Mouse (Mus musculus): ENCODE data around the gene Il21.

Gene Il21

GRCm38 (mm10) chr3:37185534-37185933 is 46.9 kb downstream of the Il21 start:
- no peak for DNase-seq

GRCm38 (mm10) chr3:37182415-37183269 is 49.8 kb downstream of the Il21 start:
- DNase-seq: no peak

- no peak for DNase-seq
Observed at GRCm38 (mm10) chr3:37181041-37181440, 51.4 kb downstream of the Il21 start.

GRCm38 (mm10) chr3:37180039-37180743 is 52.2 kb downstream of the Il21 start:
- no peak for DNase-seq

GRCm38 (mm10) chr3:37179472-37179871 is 53.0 kb downstream of the Il21 start:
- DNase-seq: no peak

- DNase-seq: no peak
Observed at GRCm38 (mm10) chr3:37174711-37175572, 57.5 kb downstream of the Il21 start.

- DNase-seq: no peak
Observed at GRCm38 (mm10) chr3:37173285-37173684, 59.2 kb downstream of the Il21 start.

Measured in right cerebral cortex, postnatal 14 days (tissue).